Mouse (Mus musculus) heart, embryonic 10.5 days (tissue): Measurements from ENCODE around the gene Foxf2. TPM values are rescaled to one million over a fixed set of nuclear protein-coding genes. Genes with fewer than 3 reads are reported as not detected.

Experiments used
- DNase-seq: peaks from one replicate; pipeline ENCODE4 v3.0.0-alpha.2; 2017; ENCODE audit warnings: low spot score
- H3K27ac ChIP-seq: fragments of 300-500 bp; sonication (generic); 2 replicates; pipeline ENCODE4 v1.5.1; 2016; ENCODE audit warnings: mild to moderate bottlenecking
- H3K27me3 ChIP-seq: fragments of 300-500 bp; sonication (generic); 2 replicates; pipeline ENCODE4 v1.6.1; 2016; ENCODE audit warnings: mild to moderate bottlenecking; ENCODE audit not compliant: poor library complexity, insufficient read depth, severe bottlenecking
- H3K36me3 ChIP-seq: fragments of 300-500 bp; sonication (generic); 2 replicates; pipeline ENCODE4 v1.6.1; 2016; ENCODE audit warnings: mild to moderate bottlenecking, moderate library complexity
- H3K4me1 ChIP-seq: fragments of 300-500 bp; sonication (generic); 2 replicates; pipeline ENCODE4 v1.6.1; 2016; ENCODE audit warnings: mild to moderate bottlenecking
- H3K4me3 ChIP-seq: fragments of 300-500 bp; sonication (generic); 2 replicates; pipeline ENCODE4 v1.5.1; 2016; ENCODE audit warnings: mild to moderate bottlenecking, moderate library complexity
- H3K9me3 ChIP-seq: fragments of 300-500 bp; sonication (generic); 2 replicates; pipeline ENCODE4 v1.6.1; 2016; ENCODE audit warnings: mild to moderate bottlenecking, moderate library complexity
- WGBS: fragments of 180-500 bp; shearing (Covaris S2); methylation state at CpG from one replicate; pipeline ENCODE4 v1.1.7; 2016; 5-methylcytosine and 5-hydroxymethylcytosine counted together
- polyA plus RNA-seq: library from polyadenylated mRNA; unstranded; fragments of >200 nt; fragmentation: Nextera tagmentation; extraction: Ambion mirVana; gene quantifications from 2 replicates; pipeline ENCODE4 v1.2.1, GENCODE M21; 2016

The Foxf2 gene
- polyA plus RNA-seq, 1 experiment from 2014 or later, result 3.4 TPM

DNA sequence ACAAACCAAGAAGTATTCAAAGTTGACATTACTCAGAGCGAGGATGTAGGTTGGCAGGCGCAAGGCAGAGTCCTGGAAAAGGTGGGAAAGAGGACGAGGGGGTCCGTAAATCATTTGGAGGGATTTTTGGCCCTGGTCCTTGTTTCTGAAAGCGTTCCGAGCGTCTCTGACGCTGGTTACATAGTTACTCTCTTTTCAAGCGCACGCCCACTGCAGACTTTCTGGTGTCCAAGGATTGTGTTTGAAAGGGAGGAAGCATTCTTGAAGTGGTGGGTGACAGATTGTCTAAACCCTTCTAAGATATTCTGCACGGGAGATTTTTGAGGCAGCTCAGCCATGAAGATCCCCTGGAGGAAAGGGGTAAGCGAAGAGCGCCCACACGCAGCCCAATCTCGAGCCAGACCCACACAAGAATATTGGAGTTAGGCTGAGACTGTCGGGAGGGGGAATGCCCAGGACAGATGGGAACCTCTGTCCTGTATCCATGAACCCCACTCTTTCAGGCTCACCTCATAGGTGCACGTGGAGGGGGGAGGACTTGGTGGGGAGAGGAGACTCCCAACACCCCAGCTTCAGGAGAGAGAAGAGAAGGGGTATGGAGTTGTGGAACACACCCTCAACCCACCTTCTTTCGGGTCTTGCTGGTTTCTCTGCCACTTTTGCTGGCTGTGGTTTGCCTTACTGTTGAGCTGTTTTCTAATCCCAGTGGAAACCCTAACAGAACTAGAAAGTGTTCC lies 6.5 kb upstream of the Foxf2 start:
- DNase-seq, result no peak
- Histone ChIP-seq H3K4me1 (peaks cover 30% of the 10 kb centered on the region), H3K36me3 (no peaks in the 10 kb centered on the region), H3K27me3 (peaks cover 100% of the 10 kb centered on the region), H3K4me3 (peak overlapping the region; percentile 45), H3K9me3 (no peaks in the 10 kb centered on the region), H3K27ac (no peak overlapping the region)
- 2% methylated on average over 18 of the region's 18 CpGs for WGBS

DNA sequence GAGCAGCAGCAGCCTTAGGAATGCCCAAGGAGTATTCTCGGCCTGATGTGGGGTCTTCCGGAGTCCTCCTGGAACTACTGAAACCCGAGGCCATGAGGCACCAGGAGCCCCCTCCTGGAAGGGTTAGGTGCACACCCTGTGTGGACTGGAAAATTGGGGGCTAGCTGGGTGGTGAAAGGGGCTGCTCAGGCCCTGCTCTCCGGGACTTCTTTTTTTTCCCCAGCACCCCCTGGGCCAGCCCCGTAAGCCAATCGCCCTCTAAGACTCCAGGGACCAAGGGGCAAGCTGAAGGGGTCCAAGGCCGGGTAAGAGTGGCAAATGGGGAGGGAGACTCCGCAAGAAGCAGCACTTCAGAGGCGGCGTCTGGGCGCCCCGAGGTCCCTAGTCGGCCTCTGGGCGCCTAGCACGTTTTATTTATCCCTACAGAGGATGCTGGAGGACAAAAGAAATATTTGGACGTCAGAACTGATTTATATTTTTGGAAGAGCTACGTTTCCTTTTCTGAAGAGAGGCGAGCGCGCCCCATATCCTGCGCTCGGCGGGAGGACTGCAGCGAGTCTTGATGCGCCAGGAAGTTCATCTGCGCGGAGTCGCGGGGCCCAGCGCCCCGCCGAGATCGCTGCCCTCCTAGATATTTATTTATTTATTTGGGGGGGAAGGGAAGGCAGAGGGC lies 5.7 kb upstream of the Foxf2 start:
- H3K27me3 ChIP-seq, result peaks cover 100% of the 10 kb centered on the region
- WGBS, result under 1% methylated on average over 33 of the region's 33 CpGs
- H3K9me3 ChIP-seq, result no peaks in the 10 kb centered on the region
- H3K4me3 ChIP-seq, result peak overlapping the region; percentile 44
- H3K4me1 ChIP-seq, result peaks cover 39% of the 10 kb centered on the region
- H3K36me3 ChIP-seq, result no peaks in the 10 kb centered on the region
- no peak overlapping the region for H3K27ac ChIP-seq
- DNase-seq, result no peak

DNA sequence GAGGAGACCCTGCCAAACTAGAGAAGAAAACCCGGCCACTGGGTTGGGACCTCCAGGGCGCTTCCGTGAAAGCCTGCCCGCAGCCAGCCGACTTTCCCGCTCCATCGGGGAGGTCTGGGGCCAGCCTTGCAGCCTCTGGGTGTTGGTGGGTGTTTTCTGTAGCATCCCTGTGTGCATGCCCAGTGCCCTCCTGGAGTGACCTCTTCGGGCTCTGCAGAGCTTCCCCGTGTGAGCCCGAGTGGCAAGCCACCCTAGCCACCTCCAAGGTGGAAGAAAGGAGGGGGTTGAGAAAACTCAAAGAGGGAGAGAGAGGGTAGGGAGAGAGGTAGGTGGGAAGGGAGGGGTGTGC lies 5.1 kb upstream of the Foxf2 start:
- Histone ChIP-seq H3K27ac (no peak overlapping the region), H3K4me3 (peak overlapping the region; percentile 44), H3K36me3 (no peaks in the 10 kb centered on the region), H3K4me1 (peaks cover 40% of the 10 kb centered on the region), H3K9me3 (no peaks in the 10 kb centered on the region), H3K27me3 (peaks cover 100% of the 10 kb centered on the region)
- WGBS, result 1% methylated on average over 10 of the region's 10 CpGs
- no peak for DNase-seq

DNA sequence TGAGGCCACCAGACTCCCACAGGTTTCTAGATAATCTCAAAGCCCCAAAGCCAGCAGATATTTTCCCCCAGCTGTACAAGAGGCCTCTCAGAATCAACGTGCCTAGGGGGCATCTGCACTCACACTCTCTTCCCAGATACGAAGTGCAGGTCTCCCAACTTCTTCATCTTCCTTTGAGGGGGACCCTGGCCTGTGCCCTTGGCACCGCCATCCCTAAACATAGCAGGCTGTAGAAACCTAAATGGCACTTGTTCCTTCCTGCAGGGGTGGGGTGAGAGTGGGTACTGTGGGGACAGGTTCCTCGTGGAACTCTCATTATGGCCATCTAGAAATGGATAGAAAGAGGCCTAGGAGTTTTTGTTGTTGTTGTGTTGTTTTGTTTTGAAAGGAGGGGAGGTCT lies 4.7 kb upstream of the Foxf2 start:
- no peak for DNase-seq
- WGBS, result 3% methylated on average over 4 of the region's 4 CpGs
- Histone ChIP-seq H3K36me3 (no peaks in the 10 kb centered on the region), H3K27ac (no peak overlapping the region), H3K27me3 (peaks cover 100% of the 10 kb centered on the region), H3K4me1 (peaks cover 44% of the 10 kb centered on the region), H3K4me3 (no peak overlapping the region), H3K9me3 (no peaks in the 10 kb centered on the region)

DNA sequence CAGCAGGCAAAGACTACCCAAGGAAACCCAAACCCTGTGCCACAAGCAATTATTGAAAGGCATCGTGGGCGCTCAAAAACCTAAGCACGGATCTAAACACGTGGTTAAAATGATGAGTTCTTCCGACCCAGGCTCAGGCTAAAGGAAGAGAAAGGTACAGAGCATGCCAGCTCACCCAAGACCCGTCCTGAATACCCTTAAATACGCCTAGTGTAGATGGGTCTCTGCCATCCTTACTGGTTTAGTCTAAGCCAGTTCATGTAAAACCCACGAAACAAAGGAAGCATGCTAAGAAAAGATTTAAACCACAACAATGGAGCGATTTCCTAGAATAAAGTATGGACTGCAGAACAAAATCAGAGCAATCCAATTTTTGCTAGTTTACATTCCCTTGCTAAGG lies 3.9 kb upstream of the Foxf2 start:
- no peak overlapping the region for H3K4me3 ChIP-seq
- peaks cover 50% of the 10 kb centered on the region for H3K4me1 ChIP-seq
- H3K9me3 ChIP-seq, result no peaks in the 10 kb centered on the region
- no peak for DNase-seq
- peaks cover 100% of the 10 kb centered on the region for H3K27me3 ChIP-seq
- H3K36me3 ChIP-seq, result no peaks in the 10 kb centered on the region
- 4% methylated on average over 9 of the region's 9 CpGs for WGBS
- H3K27ac ChIP-seq, result no peak overlapping the region

DNA sequence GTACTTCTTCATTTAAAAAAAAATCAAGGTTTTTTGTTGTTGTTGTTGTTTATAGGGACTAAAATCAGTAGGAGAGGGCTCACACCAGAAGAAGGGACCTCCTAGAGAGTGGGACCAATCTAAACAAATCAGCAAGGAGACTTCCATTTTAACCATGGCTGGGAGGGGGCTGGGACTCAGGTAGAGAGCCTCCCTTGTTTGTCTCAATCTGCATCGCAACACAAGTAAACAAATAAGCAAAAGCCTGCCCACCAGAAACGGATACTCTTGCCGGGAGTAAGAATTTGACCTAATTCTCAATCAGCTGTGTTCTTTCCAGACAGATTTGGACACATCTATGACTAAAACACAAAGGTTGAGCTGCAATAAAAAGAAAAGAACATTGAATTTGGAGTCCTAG lies 3.2 kb upstream of the Foxf2 start:
- no peak overlapping the region for H3K27ac ChIP-seq
- 5% methylated on average over 3 of the region's 3 CpGs for WGBS

DNA sequence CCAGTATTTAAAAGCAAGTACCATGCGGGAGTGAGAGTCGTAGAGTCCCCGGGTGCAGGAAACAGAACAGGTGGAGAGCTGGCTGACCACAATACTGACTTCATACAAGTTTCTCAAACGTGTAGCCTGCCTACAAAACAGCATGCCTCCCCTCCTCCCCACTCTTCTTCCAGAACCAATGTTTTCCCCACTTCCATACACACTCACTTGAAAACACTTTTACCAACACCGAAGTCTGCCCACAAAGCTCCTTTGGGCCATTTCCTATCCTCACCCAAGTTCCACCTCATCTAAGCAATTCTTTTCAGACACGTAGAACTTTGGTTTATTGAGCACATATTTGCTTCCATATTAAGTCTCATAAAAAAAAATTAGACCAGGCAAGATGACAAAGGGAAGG lies 2.3 kb upstream of the Foxf2 start:
- no peak for DNase-seq
- Histone ChIP-seq H3K27me3 (peaks cover 100% of the 10 kb centered on the region), H3K4me1 (peaks cover 55% of the 10 kb centered on the region), H3K27ac (no peak overlapping the region), H3K4me3 (no peak overlapping the region), H3K9me3 (no peaks in the 10 kb centered on the region), H3K36me3 (no peaks in the 10 kb centered on the region)
- WGBS, result 4% methylated on average over 6 of the region's 6 CpGs

More for the DNA sequence above, 3.2 kb upstream of the Foxf2 start:
- DNase-seq, result no peak
- Histone ChIP-seq H3K36me3 (no peaks in the 10 kb centered on the region), H3K27me3 (peaks cover 100% of the 10 kb centered on the region), H3K4me1 (peaks cover 55% of the 10 kb centered on the region), H3K4me3 (no peak overlapping the region), H3K9me3 (no peaks in the 10 kb centered on the region)

DNA sequence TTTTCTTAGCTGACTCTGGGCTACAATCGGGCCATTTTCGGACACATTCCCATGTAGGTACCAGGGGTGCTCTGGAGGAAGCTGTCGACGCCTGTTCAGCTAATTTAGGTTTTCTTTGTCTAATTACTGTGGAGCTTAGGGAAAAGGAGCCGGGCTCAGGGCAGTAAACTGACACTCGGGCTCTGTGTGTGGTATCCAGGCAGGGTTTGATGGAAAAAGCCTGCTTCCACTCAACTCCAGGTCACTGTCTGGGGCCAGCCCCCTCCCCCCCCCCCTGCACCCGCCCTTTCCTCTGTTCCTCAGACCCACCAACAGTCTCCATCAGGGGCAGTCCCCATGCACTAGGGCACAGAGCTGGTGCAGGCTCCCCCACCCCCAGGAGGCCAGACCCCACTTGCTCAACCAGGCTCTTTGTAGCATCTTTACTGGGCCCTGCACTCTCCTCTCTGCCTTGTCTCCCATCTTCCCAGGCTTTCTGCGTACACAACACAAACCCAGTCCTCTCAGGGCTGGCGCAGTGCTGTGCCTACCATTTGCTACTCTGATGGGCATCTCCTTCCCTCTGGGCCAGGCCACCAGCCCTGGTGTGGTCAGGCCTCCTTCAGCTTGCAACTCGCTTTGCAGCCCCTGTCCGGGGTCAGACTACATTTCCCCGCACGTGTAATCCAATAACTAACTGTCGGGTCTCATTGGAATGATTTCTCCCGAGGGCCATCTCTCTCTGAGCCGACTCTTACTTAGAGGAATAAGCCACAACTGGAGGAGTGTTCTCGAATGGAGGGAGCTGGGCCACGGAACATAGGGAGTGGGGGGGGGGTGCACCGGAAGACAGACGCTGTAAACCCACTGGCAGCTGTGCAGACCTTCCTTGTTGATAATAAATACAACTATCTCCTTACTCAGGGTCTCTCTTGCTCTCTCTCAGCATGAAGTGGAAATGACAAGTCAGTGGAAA lies 1.4 kb upstream of the Foxf2 start:
- peaks cover 100% of the 10 kb centered on the region for H3K27me3 ChIP-seq
- DNase-seq, result no peak
- under 1% methylated on average over 20 of the region's 20 CpGs for WGBS

DNA sequence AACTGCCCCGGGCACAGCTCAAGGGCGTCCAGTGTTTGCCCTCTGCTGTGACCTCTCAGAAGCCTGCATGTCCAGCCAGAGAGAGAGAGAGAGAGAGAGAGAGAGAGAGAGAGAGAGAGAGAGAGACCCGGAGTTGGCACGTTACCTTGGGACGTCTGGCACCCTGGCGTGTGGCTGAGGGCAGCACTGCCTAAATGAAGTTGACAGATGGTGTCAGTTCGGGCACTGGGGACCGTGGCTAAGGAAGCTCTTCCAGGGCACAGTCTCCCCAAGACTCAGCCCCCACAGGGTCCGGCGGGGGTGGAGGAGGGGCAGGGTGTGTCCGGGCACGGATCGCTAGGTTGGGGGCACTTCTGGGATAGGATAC lies 667 bp upstream of the Foxf2 start:
- peaks cover 100% of the 10 kb centered on the region for H3K27me3 ChIP-seq
- H3K4me3 ChIP-seq, result peak overlapping the region; percentile 66
- H3K9me3 ChIP-seq, result no peaks in the 10 kb centered on the region
- H3K36me3 ChIP-seq, result no peaks in the 10 kb centered on the region
- peaks cover 53% of the 10 kb centered on the region for H3K4me1 ChIP-seq
- no peak overlapping the region for H3K27ac ChIP-seq
- no peak for DNase-seq
- WGBS, result 0% methylated on average over 13 of the region's 13 CpGs

More for the DNA sequence above, 1.4 kb upstream of the Foxf2 start:
- Histone ChIP-seq H3K9me3 (no peaks in the 10 kb centered on the region), H3K4me3 (peak overlapping the region; percentile 66), H3K36me3 (no peaks in the 10 kb centered on the region), H3K27ac (no peak overlapping the region), H3K4me1 (peaks cover 52% of the 10 kb centered on the region)

DNA sequence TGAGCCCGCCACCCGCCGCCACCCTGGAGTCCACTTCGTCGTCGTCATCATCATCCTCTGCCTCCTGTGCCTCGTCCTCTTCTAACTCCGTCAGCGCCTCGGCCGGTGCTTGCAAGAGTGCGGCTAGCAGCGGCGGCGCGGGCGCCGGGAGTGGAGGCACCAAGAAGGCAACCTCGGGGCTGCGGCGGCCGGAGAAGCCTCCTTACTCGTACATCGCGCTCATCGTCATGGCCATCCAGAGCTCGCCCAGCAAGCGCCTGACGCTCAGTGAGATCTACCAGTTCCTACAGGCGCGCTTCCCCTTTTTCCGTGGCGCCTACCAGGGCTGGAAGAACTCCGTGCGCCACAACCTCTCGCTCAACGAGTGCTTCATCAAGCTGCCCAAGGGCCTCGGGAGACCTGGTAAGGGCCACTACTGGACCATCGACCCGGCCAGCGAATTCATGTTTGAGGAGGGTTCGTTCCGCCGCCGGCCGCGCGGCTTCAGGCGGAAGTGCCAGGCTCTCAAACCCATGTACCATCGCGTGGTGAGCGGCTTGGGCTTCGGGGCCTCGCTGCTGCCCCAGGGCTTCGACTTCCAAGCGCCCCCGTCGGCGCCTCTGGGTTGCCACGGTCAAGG lies 676 bp downstream of the Foxf2 start:
- no peaks in the 10 kb centered on the region for H3K9me3 ChIP-seq
- peak overlapping the region; percentile 74 for H3K27ac ChIP-seq
- peak overlapping the region; percentile 66 for H3K4me3 ChIP-seq
- WGBS, result under 1% methylated on average over 60 of the region's 60 CpGs
- H3K27me3 ChIP-seq, result peaks cover 100% of the 10 kb centered on the region
- H3K36me3 ChIP-seq, result no peaks in the 10 kb centered on the region
- no peak for DNase-seq
- H3K4me1 ChIP-seq, result peaks cover 52% of the 10 kb centered on the region

DNA sequence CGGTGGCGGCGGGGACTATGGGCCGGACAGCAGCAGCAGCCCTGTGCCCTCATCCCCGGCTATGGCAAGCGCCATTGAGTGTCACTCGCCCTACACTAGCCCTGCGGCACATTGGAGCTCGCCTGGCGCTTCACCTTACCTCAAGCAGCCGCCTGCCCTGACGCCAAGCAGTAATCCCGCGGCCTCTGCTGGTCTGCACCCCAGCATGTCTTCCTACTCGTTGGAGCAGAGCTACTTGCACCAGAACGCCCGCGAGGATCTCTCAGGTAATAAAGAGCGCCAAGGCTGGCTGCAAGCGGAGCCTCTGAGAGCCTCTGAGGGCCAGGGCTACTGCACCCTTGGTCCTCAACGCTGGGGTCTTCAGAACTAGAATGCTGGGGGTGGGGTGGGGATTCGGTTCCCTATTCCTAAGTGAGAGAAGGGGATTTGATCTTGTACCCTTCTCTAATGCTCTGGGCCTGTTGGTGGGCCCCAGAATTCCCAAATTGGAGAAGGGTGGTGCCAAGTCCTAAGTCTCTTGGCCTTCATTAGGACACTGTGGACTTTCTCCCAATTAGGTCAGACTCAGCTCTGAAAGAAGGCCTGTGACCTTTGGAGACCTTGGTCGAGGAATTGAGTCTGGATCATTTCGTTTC lies 1.5 kb downstream of the Foxf2 start:
- no peak overlapping the region for H3K27ac ChIP-seq
- peaks cover 52% of the 10 kb centered on the region for H3K4me1 ChIP-seq
- peaks cover 100% of the 10 kb centered on the region for H3K27me3 ChIP-seq

More for the DNA sequence above, 1.5 kb downstream of the Foxf2 start:
- Histone ChIP-seq H3K4me3 (peak overlapping the region; percentile 66), H3K9me3 (no peaks in the 10 kb centered on the region), H3K36me3 (no peaks in the 10 kb centered on the region)
- 2% methylated on average over 24 of the region's 24 CpGs for WGBS
- no peak for DNase-seq
